Mouse (Mus musculus): ENCODE measurements around the gene Fth1. TPM values are rescaled to one million over a fixed set of nuclear protein-coding genes. Genes with fewer than 3 reads are reported as not detected.

Gene Fth1
- total and polyA plus RNA-seq, 3 experiments: 2,797 to 3,430 (median 2,956) TPM

DNA sequence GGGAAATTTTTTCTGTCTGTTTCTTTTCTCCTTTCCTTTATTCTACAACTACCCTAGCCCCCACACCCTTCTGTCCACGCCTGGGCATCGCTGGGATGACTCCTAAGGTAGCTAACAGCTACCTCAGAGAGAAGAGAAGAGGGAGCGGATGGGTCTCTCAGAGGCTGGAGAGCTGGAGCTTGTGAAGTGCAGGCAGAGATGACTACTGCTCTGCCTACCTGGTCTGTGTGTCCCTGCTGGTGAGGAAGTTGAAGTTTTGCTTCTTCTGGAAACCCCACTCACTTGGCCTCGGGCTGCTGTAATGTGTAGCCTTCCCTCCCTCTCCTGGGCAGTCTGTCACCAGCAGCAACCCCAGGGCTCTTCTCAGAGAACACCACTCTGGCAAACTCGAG, 25.6 kb upstream of the Fth1 start:
- no peak for TF ChIP-seq EP300 (IDR thresholded peaks at IDR 0.05; ENCODE audit: insufficient read depth, low read depth, low read length)
- no peak for TF ChIP-seq CTCF (IDR thresholded peaks at IDR 0.05)
- TF ChIP-seq POLR2A (IDR thresholded peaks at IDR 0.05; ENCODE audit: insufficient read depth, low read depth, low read length): no peak
- Histone ChIP-seq H3K27me3 (ENCODE audit: control insufficient read depth, insufficient read depth, low read length) (no peaks in the 10 kb centered on the region), H3K4me1 (ENCODE audit: control insufficient read depth, insufficient read depth, low read length) (peaks cover 4% of the 10 kb centered on the region; the same call in 1 of the 2 replicates), H3K36me3 (ENCODE audit: control insufficient read depth, insufficient read depth, low read length) (no peaks in the 10 kb centered on the region), H3K27ac (peak overlapping the region; percentile 82), H3K4me3 (peak overlapping the region; percentile 32; the same call in 1 of the 2 replicates), H3K9ac (ENCODE audit: low read depth, low read length) (peak overlapping the region; percentile 47; the same call in 1 of the 2 replicates), H3K79me2 (replicated peaks; ENCODE audit: control insufficient read depth, insufficient read depth, low read length) (no peaks in the 10 kb centered on the region)
- intact Hi-C loops (cut with DNase I): no loop called here
- no peak for DNase-seq
- 34% methylated on average over 5 of the region's 5 CpGs for WGBS

DNA sequence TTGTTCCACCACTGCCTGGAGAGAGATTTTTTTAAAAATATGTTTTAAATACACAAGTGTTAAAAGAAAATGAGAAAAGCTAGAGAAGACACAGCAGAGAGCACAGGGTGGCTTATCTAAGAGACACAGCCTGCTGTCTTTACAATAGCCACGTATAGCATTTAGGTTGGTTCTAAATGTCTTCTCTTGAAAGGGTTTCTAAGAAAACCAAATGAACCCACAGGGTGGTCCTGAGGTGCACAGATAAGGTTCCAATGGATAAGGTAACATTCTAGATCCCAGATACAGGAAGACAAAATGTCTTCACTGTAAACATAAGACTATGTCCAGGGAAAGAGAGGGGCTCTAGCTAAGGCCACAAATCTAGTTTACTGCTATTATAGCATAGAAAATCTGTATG, 25.0 kb upstream of the Fth1 start:
- intact Hi-C loops (cut with DNase I): no loop called here
- no peak for DNase-seq

DNA sequence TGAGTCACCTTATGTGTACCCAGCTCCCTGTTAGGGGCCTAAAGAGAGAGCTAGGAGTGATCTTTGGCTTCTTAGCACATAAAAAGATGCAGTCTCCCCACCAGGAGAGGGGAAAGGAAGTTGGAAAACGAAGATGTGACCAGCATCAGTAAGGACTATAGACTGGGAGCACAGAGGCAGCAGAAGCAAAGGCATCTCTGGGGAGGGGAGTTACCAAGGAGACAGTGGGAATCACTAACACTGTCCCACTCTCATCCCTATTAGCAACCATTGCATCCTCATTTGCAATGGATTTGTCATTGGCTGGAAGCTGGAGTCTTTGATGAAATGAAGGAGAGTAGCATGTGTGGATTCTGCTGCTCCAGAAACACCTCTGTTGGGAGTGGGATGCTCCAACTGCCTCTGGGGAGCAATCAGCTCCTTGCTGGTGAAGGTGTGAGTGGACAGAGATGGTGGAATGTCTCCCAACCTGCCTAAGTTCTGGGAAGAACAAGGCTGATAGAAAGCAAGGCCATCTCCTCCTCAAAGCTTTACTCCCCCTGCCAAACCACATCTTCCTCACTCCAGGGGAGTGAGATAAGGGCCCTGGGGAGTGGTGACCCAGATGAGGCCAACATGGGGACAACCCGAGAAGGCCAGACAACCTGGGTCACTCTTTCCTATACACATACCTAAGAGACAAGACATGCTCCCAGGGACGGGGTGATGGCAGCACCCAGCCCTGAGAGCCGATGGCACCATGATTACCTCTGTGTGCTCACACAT, 23.6 kb upstream of the Fth1 start:
- H3K9ac ChIP-seq (ENCODE audit: low read depth, low read length): no peak overlapping the region
- no peaks in the 10 kb centered on the region for H3K36me3 ChIP-seq (ENCODE audit: control insufficient read depth, insufficient read depth, low read length)
- no peaks in the 10 kb centered on the region for H3K27me3 ChIP-seq (ENCODE audit: control insufficient read depth, insufficient read depth, low read length)
- H3K4me1 ChIP-seq (ENCODE audit: control insufficient read depth, insufficient read depth, low read length): peaks cover 4% of the 10 kb centered on the region; the same call in 1 of the 2 replicates
- no peak overlapping the region for H3K4me3 ChIP-seq
- no peaks in the 10 kb centered on the region for H3K79me2 ChIP-seq (replicated peaks; ENCODE audit: control insufficient read depth, insufficient read depth, low read length)
- WGBS: 75% methylated on average over 4 of the region's 4 CpGs
- DNase-seq: no peak
- intact Hi-C loops (cut with DNase I): no loop called here
- H3K27ac ChIP-seq: no peak overlapping the region
- TF ChIP-seq CTCF (IDR thresholded peaks at IDR 0.05) (no peak), POLR2A (IDR thresholded peaks at IDR 0.05; ENCODE audit: insufficient read depth, low read depth, low read length) (no peak), EP300 (IDR thresholded peaks at IDR 0.05; ENCODE audit: insufficient read depth, low read depth, low read length) (no peak)

More for the DNA sequence above, 25.0 kb upstream of the Fth1 start:
- no peaks in the 10 kb centered on the region for H3K79me2 ChIP-seq (replicated peaks; ENCODE audit: control insufficient read depth, insufficient read depth, low read length)
- TF ChIP-seq CTCF (IDR thresholded peaks at IDR 0.05) (no peak), EP300 (IDR thresholded peaks at IDR 0.05; ENCODE audit: insufficient read depth, low read depth, low read length) (no peak), POLR2A (IDR thresholded peaks at IDR 0.05; ENCODE audit: insufficient read depth, low read depth, low read length) (no peak)
- H3K27ac ChIP-seq: peak overlapping the region; percentile 36
- 76% methylated on average over 1 of the region's 1 CpGs for WGBS
- peaks cover 4% of the 10 kb centered on the region; the same call in 1 of the 2 replicates for H3K4me1 ChIP-seq (ENCODE audit: control insufficient read depth, insufficient read depth, low read length)
- H3K27me3 ChIP-seq (ENCODE audit: control insufficient read depth, insufficient read depth, low read length): no peaks in the 10 kb centered on the region
- H3K36me3 ChIP-seq (ENCODE audit: control insufficient read depth, insufficient read depth, low read length): no peaks in the 10 kb centered on the region
- H3K9ac ChIP-seq (ENCODE audit: low read depth, low read length): no peak overlapping the region
- H3K4me3 ChIP-seq: no peak overlapping the region

DNA sequence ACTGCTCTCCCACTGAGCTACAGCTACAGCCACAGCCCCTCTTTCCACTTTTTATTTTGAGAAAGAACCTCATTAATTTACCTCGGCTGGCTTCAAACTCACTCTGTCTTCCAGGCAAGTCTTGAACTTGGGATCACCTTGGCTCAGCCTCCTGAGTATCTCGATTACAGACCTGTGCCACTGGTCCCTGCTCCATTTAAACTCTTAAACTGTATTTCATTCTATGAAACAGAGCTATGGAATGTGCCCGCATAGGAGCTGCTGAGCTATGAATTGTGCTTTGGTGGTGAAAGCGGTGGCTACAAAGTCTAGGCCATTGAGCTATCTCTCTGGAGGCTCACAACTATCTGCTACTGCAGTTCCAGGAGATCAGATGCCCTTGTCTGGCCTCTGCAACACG, 22.4 kb upstream of the Fth1 start:
- no peaks in the 10 kb centered on the region for H3K27me3 ChIP-seq (ENCODE audit: control insufficient read depth, insufficient read depth, low read length)
- no peak for DNase-seq
- H3K27ac ChIP-seq: no peak overlapping the region
- no peaks in the 10 kb centered on the region for H3K79me2 ChIP-seq (replicated peaks; ENCODE audit: control insufficient read depth, insufficient read depth, low read length)
- H3K4me1 ChIP-seq (ENCODE audit: control insufficient read depth, insufficient read depth, low read length): peaks cover 4% of the 10 kb centered on the region; the same call in 1 of the 2 replicates
- H3K4me3 ChIP-seq: no peak overlapping the region
- H3K36me3 ChIP-seq (ENCODE audit: control insufficient read depth, insufficient read depth, low read length): no peaks in the 10 kb centered on the region
- no peak overlapping the region for H3K9ac ChIP-seq (ENCODE audit: low read depth, low read length)
- WGBS: 88% methylated on average over 5 of the region's 5 CpGs
- intact Hi-C loops (cut with DNase I): no loop called here
- no peak for TF ChIP-seq CTCF (IDR thresholded peaks at IDR 0.05)
- no peak for TF ChIP-seq EP300 (IDR thresholded peaks at IDR 0.05; ENCODE audit: insufficient read depth, low read depth, low read length)
- no peak for TF ChIP-seq POLR2A (IDR thresholded peaks at IDR 0.05; ENCODE audit: insufficient read depth, low read depth, low read length)

DNA sequence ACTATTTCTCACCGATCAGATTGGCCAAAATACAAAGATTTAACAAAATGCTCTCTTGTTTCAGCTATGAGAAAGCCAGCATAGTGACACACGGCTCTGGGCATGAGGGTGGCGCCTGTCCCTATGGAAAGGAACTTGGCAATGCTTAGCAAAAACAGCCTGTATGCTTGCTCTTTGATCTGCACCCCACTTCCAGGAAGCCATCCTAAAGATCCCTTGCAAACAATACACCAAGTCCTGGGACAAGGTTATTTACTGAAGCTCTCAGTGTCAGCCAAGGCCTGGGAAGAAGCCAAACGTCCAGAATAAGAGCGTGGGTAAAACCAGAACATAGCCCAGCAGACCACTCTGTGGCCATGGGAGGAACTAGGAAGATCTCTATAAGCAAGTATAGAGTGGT, 19.6 kb upstream of the Fth1 start:
- Histone ChIP-seq H3K9ac (ENCODE audit: low read depth, low read length) (no peak overlapping the region), H3K79me2 (replicated peaks; ENCODE audit: control insufficient read depth, insufficient read depth, low read length) (no peaks in the 10 kb centered on the region), H3K36me3 (ENCODE audit: control insufficient read depth, insufficient read depth, low read length) (no peaks in the 10 kb centered on the region), H3K27ac (no peak overlapping the region), H3K27me3 (ENCODE audit: control insufficient read depth, insufficient read depth, low read length) (no peaks in the 10 kb centered on the region), H3K4me3 (no peak overlapping the region), H3K4me1 (ENCODE audit: control insufficient read depth, insufficient read depth, low read length) (no peaks in the 10 kb centered on the region)
- WGBS: 52% methylated on average over 5 of the region's 5 CpGs
- intact Hi-C loops (cut with DNase I): no loop called here
- no peak for DNase-seq
- TF ChIP-seq EP300 (IDR thresholded peaks at IDR 0.05; ENCODE audit: insufficient read depth, low read depth, low read length) (no peak), POLR2A (IDR thresholded peaks at IDR 0.05; ENCODE audit: insufficient read depth, low read depth, low read length) (no peak), CTCF (IDR thresholded peaks at IDR 0.05) (no peak)

DNA sequence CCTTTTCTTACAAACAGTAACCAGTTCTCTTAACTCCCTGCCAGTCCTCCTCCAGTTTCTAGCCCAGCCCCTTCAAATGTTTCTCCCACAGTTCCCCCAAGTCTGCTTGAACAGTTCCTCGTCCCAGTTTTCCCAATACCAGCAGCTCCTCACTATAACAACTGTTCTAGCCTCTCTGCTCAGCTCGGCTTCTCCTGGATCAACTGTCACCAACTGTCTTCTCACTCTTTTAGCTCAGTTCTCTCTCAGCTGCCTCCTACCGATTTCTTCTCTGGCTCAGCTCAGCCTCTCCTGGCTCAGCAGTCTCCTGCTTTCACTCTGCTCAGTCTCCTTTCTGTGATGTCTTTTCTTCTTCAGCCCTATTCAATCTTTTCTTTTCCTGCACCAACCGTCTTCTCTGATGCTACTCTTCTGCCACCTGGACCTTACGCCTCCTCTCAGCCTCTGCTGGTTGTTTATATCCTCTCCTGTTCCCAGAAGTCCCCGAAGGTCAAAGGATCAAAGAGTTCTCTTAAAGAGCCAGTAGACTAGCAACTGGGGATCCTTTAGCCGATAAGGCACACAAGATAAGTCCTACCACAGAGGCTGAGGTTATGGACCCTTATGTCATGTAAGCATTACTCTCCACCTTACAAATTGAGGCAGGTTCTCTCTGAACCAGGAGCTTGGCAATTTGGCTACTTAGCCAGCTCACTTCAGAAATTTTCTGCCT, 16.0 kb upstream of the Fth1 start:
- DNase-seq: no peak
- H3K27ac ChIP-seq: peak overlapping the region; percentile 43
- H3K79me2 ChIP-seq (replicated peaks; ENCODE audit: control insufficient read depth, insufficient read depth, low read length): no peaks in the 10 kb centered on the region
- TF ChIP-seq POLR2A (IDR thresholded peaks at IDR 0.05; ENCODE audit: insufficient read depth, low read depth, low read length): 0 out of 2 replicates have a peak, but pooled peaks have one; percentile 16
- no peak for TF ChIP-seq EP300 (IDR thresholded peaks at IDR 0.05; ENCODE audit: insufficient read depth, low read depth, low read length)
- intact Hi-C loops (cut with DNase I): no loop called here
- 28% methylated on average over 7 of the region's 7 CpGs for WGBS
- no peaks in the 10 kb centered on the region for H3K4me1 ChIP-seq (ENCODE audit: control insufficient read depth, insufficient read depth, low read length)
- H3K9ac ChIP-seq (ENCODE audit: low read depth, low read length): no peak overlapping the region
- H3K27me3 ChIP-seq (ENCODE audit: control insufficient read depth, insufficient read depth, low read length): no peaks in the 10 kb centered on the region
- no peaks in the 10 kb centered on the region for H3K36me3 ChIP-seq (ENCODE audit: control insufficient read depth, insufficient read depth, low read length)
- no peak overlapping the region for H3K4me3 ChIP-seq

All from heart, adult 2 months (tissue).